Mouse (Mus musculus) left cerebral cortex, adult 8-10 months (tissue): Measurements from ENCODE around the gene Spon2. TPM values are rescaled to one million over a fixed set of nuclear protein-coding genes. Genes with fewer than 3 reads are reported as not detected.
A peak's percentile ranks its signal among the peaks of the same experiment; 100 is the strongest.

Experiments used
- DNase-seq, 2 experiments: peaks; one replicate each; pipeline ENCODE4 v3.0.0; 2022; ENCODE audit warnings: low spot score in 2 of 2
- total RNA-seq, 4 experiments: library from RNA; stranded (reverse); gene quantifications; 2 replicates each; pipeline ENCODE4 v1.2.4; 2022

Spon2 gene
- under 1 TPM in 1 of 4 experiments, not detected in 3; 0.46 TPM for total RNA-seq

DNA sequence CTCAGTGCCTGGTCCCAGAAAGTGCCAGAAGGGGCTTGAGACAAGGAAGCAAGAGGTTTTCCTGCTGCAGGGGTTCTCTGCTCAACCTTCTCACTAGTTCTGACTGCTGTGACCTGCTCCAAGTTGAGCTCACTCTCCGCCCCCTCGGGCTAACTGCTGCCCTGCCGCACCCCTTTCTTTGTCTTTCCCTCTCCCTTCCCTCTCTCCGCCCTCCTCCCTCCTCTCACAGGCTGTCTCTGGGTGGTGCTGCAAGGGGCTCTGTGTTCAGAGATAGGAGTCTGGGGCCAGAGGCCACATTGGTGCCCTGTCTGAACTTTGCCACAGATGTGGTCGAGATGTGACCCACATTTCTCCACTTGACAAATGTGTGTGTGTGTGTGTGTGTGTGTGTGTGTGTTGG is at the start of gene Spon2:
Spon2 (minus strand) TSS at position 375 of the 400 bp plus-strand sequence.
- DNase-seq, result no peak

- no peak for DNase-seq
Measured at GRCm38 (mm10) chr5:33254416-33254815, 36.2 kb upstream of the Spon2 start.

DNA sequence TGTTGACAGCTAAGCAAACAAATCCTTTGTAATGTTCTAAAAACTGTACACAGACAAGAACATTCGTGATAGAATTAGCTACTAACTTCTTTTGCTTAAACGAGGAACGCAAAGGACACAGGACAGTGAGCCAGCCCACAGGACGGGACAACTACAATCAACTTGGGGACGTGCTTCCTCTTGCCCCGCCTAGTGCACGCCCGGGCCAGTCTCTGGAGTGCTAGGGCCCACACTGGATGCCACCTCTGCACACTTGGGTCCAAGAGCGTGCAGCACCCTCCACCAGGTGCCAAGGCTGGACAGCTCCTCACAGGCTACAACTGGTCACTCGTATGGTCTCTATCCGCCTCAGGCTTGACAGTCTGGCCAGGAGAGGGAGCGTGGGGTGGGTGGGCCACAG is 29.9 kb upstream of the Spon2 start:
- DNase-seq, result no peak

DNA sequence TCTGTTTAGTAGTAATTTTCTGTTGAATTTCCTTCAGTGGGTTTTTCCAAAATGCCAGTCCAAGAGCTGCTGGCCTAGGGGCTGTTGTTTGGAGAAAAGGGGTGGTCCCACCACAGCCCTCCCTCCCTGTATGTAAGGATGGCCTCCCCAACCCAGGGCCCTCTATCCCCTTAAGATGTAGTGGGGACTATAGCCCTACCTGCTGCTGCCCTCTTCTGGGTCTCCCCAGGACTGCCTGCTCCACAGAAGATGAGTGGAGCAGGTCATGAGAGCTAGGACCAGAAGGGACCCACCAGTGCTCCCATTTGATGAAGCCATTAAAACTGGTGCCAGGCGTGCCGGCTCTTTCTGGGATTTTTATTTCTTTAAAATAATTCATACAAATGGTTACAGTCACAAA is 29.1 kb upstream of the Spon2 start:
- DNase-seq, result no peak

- DNase-seq, result peak in 1 of 2 experiments; percentile 55
Measured at GRCm38 (mm10) chr5:33245701-33246100, 27.4 kb upstream of the Spon2 start.

DNA sequence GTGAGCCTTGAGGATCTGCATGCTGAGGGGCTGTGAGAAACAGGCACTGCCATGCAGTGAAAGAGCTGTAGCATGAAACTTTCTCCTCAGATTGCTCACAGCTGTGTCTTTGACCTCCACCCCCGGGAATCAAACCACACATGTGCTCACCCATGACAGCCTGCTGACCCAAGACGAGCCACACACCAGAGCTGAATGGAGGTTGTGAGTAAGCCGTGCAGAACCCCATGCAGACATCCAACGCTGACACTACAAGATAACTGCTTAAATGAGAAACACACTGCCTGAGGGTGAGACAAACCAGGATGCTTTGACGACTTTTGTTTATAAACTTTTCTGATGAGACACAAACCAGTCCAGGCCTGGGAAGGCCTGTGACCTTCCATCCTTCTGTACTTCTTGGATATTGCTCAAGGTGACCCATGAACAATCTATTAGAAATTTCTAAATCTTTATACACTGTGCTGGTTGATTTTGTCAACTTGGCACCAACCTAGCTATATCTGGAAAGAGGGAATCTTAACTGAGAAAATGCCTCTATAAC is 26.2 kb upstream of the Spon2 start:
- DNase-seq, result no peak

DNA sequence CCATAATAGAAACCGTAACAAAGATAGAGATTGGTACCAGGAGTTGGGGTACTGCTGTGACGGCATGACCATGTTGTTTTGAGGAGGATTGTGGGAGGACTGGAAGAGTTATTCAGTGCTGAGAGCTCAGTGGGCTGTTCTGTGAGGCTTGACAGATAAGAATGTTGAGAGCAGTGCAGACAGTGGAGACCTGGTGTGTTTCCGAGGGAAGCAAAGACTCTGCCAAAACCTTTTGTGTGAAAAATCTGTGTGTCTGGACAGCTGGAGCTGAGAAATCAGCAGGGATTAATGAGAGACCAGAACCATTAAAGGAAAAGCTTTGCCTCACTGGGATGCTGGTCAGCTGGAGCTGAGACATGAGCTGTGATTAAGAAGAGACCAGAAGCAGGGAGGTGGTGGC is 21.7 kb upstream of the Spon2 start:
- no peak for DNase-seq

- no peak for DNase-seq
Measured at GRCm38 (mm10) chr5:33239111-33239714, 21.0 kb upstream of the Spon2 start.

DNA sequence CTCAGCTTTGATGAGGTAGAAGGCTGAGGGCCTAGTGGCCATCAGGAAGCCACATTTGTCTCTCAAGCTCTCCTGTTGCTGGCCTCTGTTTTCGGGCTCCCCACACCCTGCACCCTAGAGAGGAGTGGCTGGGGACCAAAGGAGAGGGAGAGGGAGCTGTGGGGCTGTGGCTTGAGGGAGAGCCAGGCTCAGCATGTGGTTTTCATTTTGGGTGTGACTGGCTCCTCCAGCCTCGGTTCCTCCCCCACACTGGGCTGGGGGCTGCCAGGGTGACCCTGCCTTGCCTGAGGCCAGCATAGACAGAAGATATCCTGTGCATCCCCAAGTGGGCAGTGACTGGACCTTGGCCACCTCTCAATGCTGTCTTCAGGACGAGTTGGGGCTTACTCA is 20.0 kb upstream of the Spon2 start:
- DNase-seq, result no peak

GRCm38 (mm10) chr5:33237600-33238255 is 19.5 kb upstream of the Spon2 start:
- no peak for DNase-seq

- DNase-seq, result no peak
Measured at GRCm38 (mm10) chr5:33234391-33235031, 16.3 kb upstream of the Spon2 start.

DNA sequence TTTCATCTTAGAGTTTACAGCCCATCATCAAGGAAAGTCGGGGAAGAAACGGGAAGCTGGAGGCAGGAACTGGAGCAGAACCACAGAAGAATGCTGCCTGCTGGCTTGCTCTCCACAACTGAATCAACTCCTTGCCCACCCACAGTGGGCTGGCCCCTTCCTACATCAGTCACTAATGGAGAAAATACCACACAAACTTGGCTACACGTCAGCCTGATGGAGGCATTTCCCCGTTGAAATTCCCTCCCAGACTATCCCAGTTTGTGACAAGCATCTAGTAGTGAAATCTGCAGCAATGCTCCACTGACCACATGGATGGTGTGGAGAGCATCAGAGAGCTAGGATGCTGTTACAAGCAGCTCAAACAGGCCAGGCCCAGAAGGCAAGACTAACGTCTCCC is 14.5 kb upstream of the Spon2 start:
- no peak for DNase-seq

- DNase-seq, result no peak
Measured at GRCm38 (mm10) chr5:33230285-33230684, 12.0 kb upstream of the Spon2 start.

GRCm38 (mm10) chr5:33228428-33228827 is 10.2 kb upstream of the Spon2 start:
- peak; percentile 32 to 63 for DNase-seq

DNA sequence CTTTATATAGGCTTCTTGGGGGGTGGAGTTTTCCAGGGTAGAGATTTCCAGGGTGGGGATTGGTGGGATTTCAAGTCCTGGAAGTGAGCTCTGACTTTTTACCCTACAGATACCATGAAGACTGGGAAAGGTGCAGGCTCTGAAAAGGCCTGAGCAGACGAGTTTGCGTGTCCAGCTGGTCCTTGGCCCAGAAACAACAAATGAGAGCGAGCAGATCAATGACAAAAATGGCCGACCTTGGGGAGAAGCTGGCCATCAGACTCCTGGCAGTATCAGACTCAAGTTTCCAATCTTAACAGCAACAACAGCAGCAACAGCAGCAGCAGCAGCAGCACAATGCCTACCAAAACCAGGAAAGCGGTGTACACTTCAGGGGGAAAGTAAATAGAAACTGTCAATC is 7.4 kb upstream of the Spon2 start:
- no peak for DNase-seq

DNA sequence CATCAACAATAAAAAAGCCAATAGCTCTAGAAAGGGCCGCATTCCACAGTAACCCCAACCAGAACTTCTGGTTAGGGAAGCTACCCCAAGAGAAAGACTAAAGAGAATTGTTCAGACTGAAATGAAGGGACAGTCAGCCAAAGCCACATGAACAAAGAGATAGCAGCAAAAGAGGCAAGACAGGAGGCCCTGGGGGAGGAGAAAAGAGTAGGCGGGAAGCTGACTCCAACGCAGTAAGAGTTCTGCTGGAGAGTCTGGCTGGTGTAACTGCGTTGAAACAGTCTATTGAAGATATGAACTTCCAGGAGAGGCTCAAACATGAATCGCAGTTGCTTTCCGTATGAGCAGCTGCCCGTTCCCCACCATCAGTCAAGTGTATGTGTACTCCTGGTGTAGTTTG is 6.2 kb upstream of the Spon2 start:
- no peak for DNase-seq

- no peak for DNase-seq
Measured at GRCm38 (mm10) chr5:33222841-33223744, 4.8 kb upstream of the Spon2 start.

DNA sequence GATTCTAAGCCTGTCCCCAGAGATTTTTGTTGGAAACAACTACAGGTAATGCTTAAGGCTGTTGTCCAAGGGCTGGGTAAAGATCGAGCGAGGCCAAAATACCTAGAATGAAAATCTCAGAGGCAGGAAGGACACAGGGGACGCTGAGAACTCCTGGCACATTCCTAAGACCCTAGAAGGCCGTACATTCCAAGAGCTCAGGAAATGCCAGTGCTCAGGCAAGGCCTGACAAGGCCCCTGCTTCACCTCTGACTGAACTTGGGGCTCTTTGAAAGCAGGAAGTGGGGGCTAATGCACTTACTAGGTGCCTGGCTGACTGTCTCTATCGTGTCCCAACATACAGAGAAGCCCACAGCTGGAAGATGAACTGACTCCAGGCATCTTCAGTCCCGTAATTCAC is 4.1 kb upstream of the Spon2 start:
- no peak for DNase-seq

GRCm38 (mm10) chr5:33220350-33221044 is 2.2 kb upstream of the Spon2 start:
- peak in 1 of 2 experiments; percentile 65 for DNase-seq

GRCm38 (mm10) chr5:33219831-33220230 is 1.6 kb upstream of the Spon2 start:
- no peak for DNase-seq
